In the genomic region with DNA sequence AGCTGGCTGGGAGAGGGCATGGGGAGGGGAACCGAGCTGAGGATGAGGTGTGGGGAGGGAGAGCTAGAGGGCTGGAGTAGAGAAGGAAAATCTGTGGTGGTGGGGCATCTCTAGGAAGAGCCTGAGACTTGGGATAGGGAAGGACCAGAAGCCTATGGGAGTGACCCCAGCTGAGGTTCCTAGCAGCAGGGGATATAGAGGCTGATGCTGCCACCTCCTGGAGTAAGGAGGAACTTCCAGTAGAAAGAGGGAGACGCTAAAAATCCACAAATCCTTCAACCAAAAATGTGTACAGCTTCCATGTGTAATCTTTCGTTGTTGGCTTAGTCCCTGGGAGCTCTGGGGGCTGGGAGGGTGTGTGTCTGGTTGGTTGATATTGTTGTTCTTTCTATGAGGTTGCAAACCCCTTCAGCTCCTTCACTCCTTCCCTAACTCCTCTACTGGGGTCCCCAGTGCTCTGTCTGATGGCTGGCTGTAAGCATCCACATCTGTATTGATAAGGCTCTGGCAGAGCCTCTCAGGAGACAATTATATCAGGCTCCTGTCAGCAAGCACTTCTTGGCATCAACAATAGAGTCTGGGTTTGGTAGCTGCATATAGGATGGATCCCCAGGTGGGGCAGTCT, we compare ENCODE assay signal across 10 mouse cellular contexts. TPM values are rescaled to one million over a fixed set of nuclear protein-coding genes. Genes with fewer than 3 reads are reported as not detected.
A peak's percentile ranks its signal among the peaks of the same experiment; 100 is the strongest.
DNase-seq lines count a peak whose midpoint lies in the region; ATAC-seq and TF ChIP-seq lines count a peak whose summit lies in the region.
"Had no signal": no experiment of that assay in that cellular context is flagged by ENCODE, and none has a peak within 500 bp of the region (broad histone marks: within the 10 kb centered on the region; RNA-seq: fewer than 3 reads in every experiment).

No protein-coding gene starts in this region.

- TF ChIP-seq CTCF in midbrain, postnatal 0 days (IDR thresholded peaks at IDR 0.05), result peak; percentile 80

- peak; percentile 64; the same call in 1 of the 2 replicates for ATAC-seq in embryonic facial prominence, embryonic 12.5 days (ENCODE audit: insufficient number of reproducible peaks, insufficient read depth, low FRiP score, low TSS enrichment)
- peak; percentile 59; the same call in 1 of the 2 replicates for ATAC-seq in heart, embryonic 12.5 days (ENCODE audit: insufficient number of reproducible peaks, low FRiP score)
- ATAC-seq in kidney, embryonic 16.5 days (ENCODE audit: low FRiP score, low TSS enrichment), result peak; percentile 84; the same call in 1 of the 2 replicates
- peak; percentile 50; the same call in 1 of the 2 replicates for ATAC-seq in limb, embryonic 14.5 days (ENCODE audit: low FRiP score, low read depth)
- ATAC-seq in midbrain, postnatal 0 days (ENCODE audit: low FRiP score), result no peak

- no peak overlapping the region for H3K4me3 ChIP-seq in embryonic facial prominence, embryonic 12.5 days
- H3K4me3 ChIP-seq in heart, embryonic 12.5 days, result no peak overlapping the region
- H3K4me3 ChIP-seq in kidney, embryonic 16.5 days (ENCODE audit: low read length), result no peak overlapping the region
- no peak overlapping the region for H3K4me3 ChIP-seq in limb, embryonic 14.5 days (replicated peaks; ENCODE audit: low read length)
- H3K4me3 ChIP-seq in midbrain, postnatal 0 days (ENCODE audit: low read depth, low read length), result no peak overlapping the region
- H3K4me3 ChIP-seq: embryonic facial prominence, embryonic 13.5 days; stomach, embryonic 15.5 days had no signal

- no peak for TF ChIP-seq POLR2A in limb, embryonic 14.5 days (IDR thresholded peaks at IDR 0.05; ENCODE audit: borderline replicate concordance, extremely low read depth, insufficient read depth, insufficient read length)

- H3K9ac ChIP-seq in embryonic facial prominence, embryonic 12.5 days, result no peak overlapping the region
- no peak overlapping the region for H3K9ac ChIP-seq in heart, embryonic 12.5 days
- no peak overlapping the region for H3K9ac ChIP-seq in kidney, embryonic 16.5 days (replicated peaks; ENCODE audit: low read length)
- H3K9ac ChIP-seq in limb, embryonic 14.5 days (ENCODE audit: low read depth, low read length, severe bottlenecking), result no peak overlapping the region
- no peak overlapping the region for H3K9ac ChIP-seq in midbrain, postnatal 0 days (replicated peaks; ENCODE audit: low read length, poor library complexity, severe bottlenecking)
- H3K9ac ChIP-seq: embryonic facial prominence, embryonic 13.5 days; stomach, embryonic 15.5 days had no signal

- no peaks in the 10 kb centered on the region for H3K36me3 ChIP-seq in embryonic facial prominence, embryonic 12.5 days
- no peaks in the 10 kb centered on the region for H3K36me3 ChIP-seq in heart, embryonic 12.5 days
- no peaks in the 10 kb centered on the region for H3K36me3 ChIP-seq in kidney, embryonic 16.5 days (ENCODE audit: insufficient read depth, low read length)
- H3K36me3 ChIP-seq in limb, embryonic 14.5 days (ENCODE audit: control insufficient read depth, insufficient read depth, low read length), result no peaks in the 10 kb centered on the region
- H3K36me3 ChIP-seq in midbrain, postnatal 0 days (ENCODE audit: insufficient read depth, low read length), result no peaks in the 10 kb centered on the region
- H3K36me3 ChIP-seq: embryonic facial prominence, embryonic 13.5 days; stomach, embryonic 15.5 days had no signal

- peaks cover 6% of the 10 kb centered on the region; the same call in 1 of the 2 replicates for H3K4me1 ChIP-seq in embryonic facial prominence, embryonic 12.5 days
- 0 out of 2 replicates have a peak, but pooled peaks cover 5% of the 10 kb centered on the region for H3K4me1 ChIP-seq in heart, embryonic 12.5 days (replicated peaks)
- H3K4me1 ChIP-seq in kidney, embryonic 16.5 days (ENCODE audit: insufficient read depth, low read length), result no peaks in the 10 kb centered on the region
- no peaks in the 10 kb centered on the region for H3K4me1 ChIP-seq in limb, embryonic 14.5 days (ENCODE audit: control insufficient read depth, insufficient read depth, low read length)
- no peaks in the 10 kb centered on the region for H3K4me1 ChIP-seq in midbrain, postnatal 0 days (ENCODE audit: insufficient read depth, low read length)
- H3K4me1 ChIP-seq: stomach, embryonic 15.5 days had no signal

- no peak overlapping the region for H3K27ac ChIP-seq in embryonic facial prominence, embryonic 12.5 days
- no peak overlapping the region for H3K27ac ChIP-seq in heart, embryonic 12.5 days (ENCODE audit: poor library complexity, severe bottlenecking)
- no peak overlapping the region for H3K27ac ChIP-seq in kidney, embryonic 16.5 days (ENCODE audit: low read length)
- H3K27ac ChIP-seq in limb, embryonic 14.5 days (replicated peaks; ENCODE audit: low read depth, low read length), result no peak overlapping the region
- no peak overlapping the region for H3K27ac ChIP-seq in midbrain, postnatal 0 days (ENCODE audit: low read depth, low read length)
- H3K27ac ChIP-seq: embryonic facial prominence, embryonic 13.5 days; stomach, embryonic 15.5 days had no signal

- H3K9me3 ChIP-seq in embryonic facial prominence, embryonic 12.5 days, result no peaks in the 10 kb centered on the region
- no peaks in the 10 kb centered on the region for H3K9me3 ChIP-seq in heart, embryonic 12.5 days (replicated peaks)
- no peaks in the 10 kb centered on the region for H3K9me3 ChIP-seq in kidney, embryonic 16.5 days (ENCODE audit: low read length)
- H3K9me3 ChIP-seq in limb, embryonic 14.5 days (ENCODE audit: control insufficient read depth, low read length), result no peaks in the 10 kb centered on the region
- no peaks in the 10 kb centered on the region for H3K9me3 ChIP-seq in midbrain, postnatal 0 days (ENCODE audit: low read length)
- H3K9me3 ChIP-seq: embryonic facial prominence, embryonic 13.5 days; stomach, embryonic 15.5 days had no signal

- H3K27me3 ChIP-seq in embryonic facial prominence, embryonic 12.5 days, result 0 out of 2 replicates have a peak, but pooled peaks cover 6% of the 10 kb centered on the region
- peaks cover 10% of the 10 kb centered on the region for H3K27me3 ChIP-seq in heart, embryonic 12.5 days (replicated peaks)
- H3K27me3 ChIP-seq in kidney, embryonic 16.5 days (ENCODE audit: insufficient read depth, low read length), result no peaks in the 10 kb centered on the region; the same call in 1 of the 2 replicates
- H3K27me3 ChIP-seq in limb, embryonic 14.5 days (ENCODE audit: control insufficient read depth, insufficient read depth, low read length), result no peaks in the 10 kb centered on the region
- no peaks in the 10 kb centered on the region for H3K27me3 ChIP-seq in midbrain, postnatal 0 days (ENCODE audit: insufficient read depth, low read length)
- H3K27me3 ChIP-seq: stomach, embryonic 15.5 days had no signal

- DNase-seq in A20 (ENCODE audit: low read depth, low spot score), result peak; percentile 52
- peak; percentile 65 for DNase-seq in ZHBTc4 (ENCODE audit: low read depth, low spot score)
- peak; percentile 49 for DNase-seq in limb, embryonic 14.5 days (ENCODE audit: low spot score)
- DNase-seq in midbrain, postnatal 0 days (ENCODE audit: low spot score), result peak; percentile 42
- peak; percentile 54 to 71 for DNase-seq in spleen, postnatal 4 days (ENCODE audit: low spot score in 2 of 2)

- no peak overlapping the region for H3K4me2 ChIP-seq in embryonic facial prominence, embryonic 12.5 days (replicated peaks)
- H3K4me2 ChIP-seq in heart, embryonic 12.5 days, result no peak overlapping the region
- no peak overlapping the region for H3K4me2 ChIP-seq in kidney, embryonic 16.5 days (replicated peaks; ENCODE audit: low read depth, low read length)
- H3K4me2 ChIP-seq in limb, embryonic 14.5 days (replicated peaks; ENCODE audit: low read depth, low read length, severe bottlenecking), result no peak overlapping the region
- no peak overlapping the region for H3K4me2 ChIP-seq in midbrain, postnatal 0 days (ENCODE audit: low read depth, low read length, poor library complexity, severe bottlenecking)
- H3K4me2 ChIP-seq: embryonic facial prominence, embryonic 13.5 days; stomach, embryonic 15.5 days had no signal

- 16% methylated on average over 3 of the region's 3 CpGs for WGBS in embryonic facial prominence, embryonic 12.5 days
- WGBS in heart, embryonic 12.5 days, result 4% methylated on average over 3 of the region's 3 CpGs
- 7% methylated on average over 3 of the region's 3 CpGs for WGBS in kidney, embryonic 16.5 days
- WGBS in limb, embryonic 14.5 days, result 15% methylated on average over 3 of the region's 3 CpGs
- 8% methylated on average over 3 of the region's 3 CpGs for WGBS in midbrain, postnatal 0 days

RNA-seq across cellular contexts. Expression of a gene that starts 3.5 kb away (rescaled TPM):
- 0.40 TPM in 1 of 2 replicates, not detected in the other for polyA plus RNA-seq in embryonic facial prominence, embryonic 12.5 days (2016; fragmentation: Nextera tagmentation; extraction: Ambion mirVana)
- 0.83 and 1.0 TPM in 2 replicates for polyA plus RNA-seq in heart, embryonic 12.5 days (2016; fragmentation: Nextera tagmentation; extraction: Ambion mirVana)
- 0.10 and 0.33 TPM in 2 replicates for polyA plus RNA-seq in kidney, embryonic 16.5 days (2015; fragmentation: Nextera tagmentation; extraction: Ambion mirVana)
- polyA plus RNA-seq in limb, embryonic 14.5 days (2012; rRNA removed), result 0.12 and 0.18 TPM in 2 replicates
- 0.22 and 0.37 TPM in 2 replicates for polyA plus RNA-seq in limb, embryonic 14.5 days (2014; fragmentation: Nextera tagmentation; extraction: Ambion mirVana)
- total RNA-seq in midbrain, postnatal 0 days (2014; rRNA removed), result 0.14 and 0.38 TPM in 2 replicates
- 0.07 and 0.17 TPM in 2 replicates for polyA plus RNA-seq in midbrain, postnatal 0 days (2015; fragmentation: Nextera tagmentation; extraction: Ambion mirVana)

RNA-seq across cellular contexts. Expression of a gene that starts 3.6 kb away (rescaled TPM):
- 0.50 and 0.53 TPM in 2 replicates for polyA plus RNA-seq in embryonic facial prominence, embryonic 12.5 days (2016; fragmentation: Nextera tagmentation; extraction: Ambion mirVana)
- polyA plus RNA-seq in heart, embryonic 12.5 days (2016; fragmentation: Nextera tagmentation; extraction: Ambion mirVana), result 0.32 and 0.40 TPM in 2 replicates
- polyA plus RNA-seq in kidney, embryonic 16.5 days (2015; fragmentation: Nextera tagmentation; extraction: Ambion mirVana), result 0.28 and 0.51 TPM in 2 replicates
- polyA plus RNA-seq in limb, embryonic 14.5 days (2012; rRNA removed), result 0.28 and 0.49 TPM in 2 replicates
- polyA plus RNA-seq in limb, embryonic 14.5 days (2014; fragmentation: Nextera tagmentation; extraction: Ambion mirVana), result 0.72 and 0.98 TPM in 2 replicates
- total RNA-seq in midbrain, postnatal 0 days (2014; rRNA removed), result 2.6 and 3.7 TPM in 2 replicates
- polyA plus RNA-seq in midbrain, postnatal 0 days (2015; fragmentation: Nextera tagmentation; extraction: Ambion mirVana), result 1.0 and 1.2 TPM in 2 replicates

RNA-seq across cellular contexts. Expression of a gene that starts 29.3 kb away (rescaled TPM):
- polyA plus RNA-seq in embryonic facial prominence, embryonic 12.5 days (2016; fragmentation: Nextera tagmentation; extraction: Ambion mirVana), result 0.33 TPM in 1 of 2 replicates, not detected in the other
- polyA plus RNA-seq in heart, embryonic 12.5 days (2016; fragmentation: Nextera tagmentation; extraction: Ambion mirVana), result 0.19 and 0.46 TPM in 2 replicates
- polyA plus RNA-seq in kidney, embryonic 16.5 days (2015; fragmentation: Nextera tagmentation; extraction: Ambion mirVana), result 1.1 and 1.8 TPM in 2 replicates
- 0.04 and 0.20 TPM in 2 replicates for polyA plus RNA-seq in limb, embryonic 14.5 days (2012; rRNA removed)
- 0.18 TPM in 1 of 2 replicates, not detected in the other for polyA plus RNA-seq in limb, embryonic 14.5 days (2014; fragmentation: Nextera tagmentation; extraction: Ambion mirVana)
- total RNA-seq in midbrain, postnatal 0 days (2014; rRNA removed), result 0.49 and 0.57 TPM in 2 replicates
- 0.58 and 1.2 TPM in 2 replicates for polyA plus RNA-seq in midbrain, postnatal 0 days (2015; fragmentation: Nextera tagmentation; extraction: Ambion mirVana)
- polyA plus RNA-seq: embryonic facial prominence, embryonic 13.5 days had no signal

RNA-seq across cellular contexts. Expression of a gene that starts 35.3 kb away (rescaled TPM):
- 0.13 and 0.14 TPM in 2 replicates for polyA plus RNA-seq in embryonic facial prominence, embryonic 12.5 days (2016; fragmentation: Nextera tagmentation; extraction: Ambion mirVana)
- 1.00 and 1.5 TPM in 2 replicates for polyA plus RNA-seq in heart, embryonic 12.5 days (2016; fragmentation: Nextera tagmentation; extraction: Ambion mirVana)
- polyA plus RNA-seq in kidney, embryonic 16.5 days (2015; fragmentation: Nextera tagmentation; extraction: Ambion mirVana), result 0.16 and 0.18 TPM in 2 replicates
- polyA plus RNA-seq in limb, embryonic 14.5 days (2012; rRNA removed), result 0.31 and 0.36 TPM in 2 replicates
- polyA plus RNA-seq in limb, embryonic 14.5 days (2014; fragmentation: Nextera tagmentation; extraction: Ambion mirVana), result 0.43 and 0.51 TPM in 2 replicates
- 1.4 and 1.9 TPM in 2 replicates for total RNA-seq in midbrain, postnatal 0 days (2014; rRNA removed)
- 1.4 and 1.5 TPM in 2 replicates for polyA plus RNA-seq in midbrain, postnatal 0 days (2015; fragmentation: Nextera tagmentation; extraction: Ambion mirVana)

RNA-seq across cellular contexts. Expression of a gene that starts 53.7 kb away (rescaled TPM):
- polyA plus RNA-seq in embryonic facial prominence, embryonic 12.5 days (2016; fragmentation: Nextera tagmentation; extraction: Ambion mirVana), result 0.74 and 1.3 TPM in 2 replicates
- 0.69 and 0.90 TPM in 2 replicates for polyA plus RNA-seq in heart, embryonic 12.5 days (2016; fragmentation: Nextera tagmentation; extraction: Ambion mirVana)
- 2.8 and 3.8 TPM in 2 replicates for polyA plus RNA-seq in kidney, embryonic 16.5 days (2015; fragmentation: Nextera tagmentation; extraction: Ambion mirVana)
- 0.73 and 1.2 TPM in 2 replicates for polyA plus RNA-seq in limb, embryonic 14.5 days (2012; rRNA removed)
- polyA plus RNA-seq in limb, embryonic 14.5 days (2014; fragmentation: Nextera tagmentation; extraction: Ambion mirVana), result 0.95 and 2.0 TPM in 2 replicates
- 0.82 and 2.7 TPM in 2 replicates for total RNA-seq in midbrain, postnatal 0 days (2014; rRNA removed)
- 2.9 and 3.2 TPM in 2 replicates for polyA plus RNA-seq in midbrain, postnatal 0 days (2015; fragmentation: Nextera tagmentation; extraction: Ambion mirVana)
